ENCODE assay signal across 8 mouse cellular contexts in genomic region chr6:100162961-100163813, GRCm38 (mm10).
DNase-seq lines count a peak whose midpoint lies in the region; ATAC-seq and TF ChIP-seq lines count a peak whose summit lies in the region.

No protein-coding gene starts in this region.

- ATAC-seq in hindbrain, embryonic 15.5 days (ENCODE audit: low FRiP score, low read depth): peak; percentile 89

- DNase-seq in Muller cell, postnatal 12 days (ENCODE audit: inconsistent ontology term): peak; percentile 93
- peak; percentile 71 to 95 for DNase-seq in cerebellum, postnatal 4 days (ENCODE audit: low spot score in 2 of 2)
- DNase-seq in gastrocnemius, adult 2 months: peak; percentile 91
- DNase-seq in left cerebral cortex, adult 11 months (ENCODE audit: low spot score): peak; percentile 79
- DNase-seq in lung, postnatal 14 days: peak; percentile 85
- DNase-seq in ovary, postnatal 36 days (ENCODE audit: low spot score): peak; percentile 82
- DNase-seq in thymus, postnatal 14 days: peak; percentile 51

- peak overlapping the region; percentile 60 for H3K4me3 ChIP-seq in gastrocnemius, adult 2 months
- H3K4me3 ChIP-seq in hindbrain, embryonic 15.5 days: no peak overlapping the region

- no peak overlapping the region for H3K9ac ChIP-seq in hindbrain, embryonic 15.5 days

- 15% methylated on average over 17 of the region's 17 CpGs for WGBS in hindbrain, embryonic 15.5 days

- H3K4me1 ChIP-seq in hindbrain, embryonic 15.5 days (replicated peaks): peaks cover 20% of the 10 kb centered on the region

- peak; percentile 68 for TF ChIP-seq CTCF in gastrocnemius, adult 2 months (IDR thresholded peaks at IDR 0.05)

- no peaks in the 10 kb centered on the region for H3K9me3 ChIP-seq in hindbrain, embryonic 15.5 days

- intact Hi-C loops in gastrocnemius, adult 2 months (cut with DNase I): loop anchor here (5.0 kb wide), 1 partner anchor 124 kb away; the partner anchor contains the start of gene Rybp

- peak overlapping the region; percentile 56 for H3K27ac ChIP-seq in gastrocnemius, adult 2 months
- H3K27ac ChIP-seq in hindbrain, embryonic 15.5 days (replicated peaks): no peak overlapping the region

- peak overlapping the region; percentile 38 for H3K4me2 ChIP-seq in hindbrain, embryonic 15.5 days

- peaks cover 8% of the 10 kb centered on the region; the same call in 1 of the 2 replicates for H3K27me3 ChIP-seq in hindbrain, embryonic 15.5 days

- H3K36me3 ChIP-seq in hindbrain, embryonic 15.5 days: no peaks in the 10 kb centered on the region
